Mouse (Mus musculus) adrenal gland, adult 2 months (tissue): ENCODE data around the gene Syt11. TPM values are rescaled to one million over a fixed set of nuclear protein-coding genes. Genes with fewer than 3 reads are reported as not detected.
A peak's percentile ranks its signal among the peaks of the same experiment; 100 is the strongest.
"Not testable (repeated sequence)": the region's sequence is repeated elsewhere in the genome, so short reads cannot be mapped to it uniquely, and the experiment has no call there.

Experiments
- DNase-seq: peaks from one replicate; pipeline ENCODE4 v3.0.0; 2021
- polyA plus RNA-seq: library from polyadenylated mRNA; depleted of rRNA; stranded (reverse); fragments of >200 nt; gene quantifications from 2 replicates; pipeline ENCODE4 v1.2.3, GENCODE M21; 2012; rRNA removed
- total RNA-seq, 2 experiments: library from RNA; stranded (reverse); gene quantifications; 2 replicates each; pipeline ENCODE4 v1.2.3; 2021

Gene Syt11
- total and polyA plus RNA-seq, 3 experiments: 5.1 to 15.1 (median 10.1) TPM

- no peak for DNase-seq
Observed at GRCm38 (mm10) chr3:88736556-88736955, 38.4 kb downstream of the Syt11 start.

GRCm38 (mm10) chr3:88719098-88719497, 55.9 kb downstream of the Syt11 start:
- peak; percentile 74 for DNase-seq

GRCm38 (mm10) chr3:88717831-88718230, 57.1 kb downstream of the Syt11 start:
- peak; percentile 23 for DNase-seq

GRCm38 (mm10) chr3:88717198-88717798, 57.7 kb downstream of the Syt11 start:
- DNase-seq: peak; percentile 43

GRCm38 (mm10) chr3:88716399-88717197, 58.4 kb downstream of the Syt11 start, which contains the start of gene Rit1:
Rit1 (plus strand) TSS chr3:88716838.
- peak; percentile 92 for DNase-seq

GRCm38 (mm10) chr3:88715716-88716115, 59.2 kb downstream of the Syt11 start:
- DNase-seq: not testable (repeated sequence)

- no peak for DNase-seq
Observed at GRCm38 (mm10) chr3:88714725-88715124, 60.2 kb downstream of the Syt11 start.

GRCm38 (mm10) chr3:88713709-88714108, 61.3 kb downstream of the Syt11 start:
- no peak for DNase-seq

- DNase-seq: no peak
Observed at GRCm38 (mm10) chr3:88701222-88701621, 73.7 kb downstream of the Syt11 start.

- no peak for DNase-seq
Observed at GRCm38 (mm10) chr3:88700247-88700646, 74.7 kb downstream of the Syt11 start.

- DNase-seq: no peak
Observed at GRCm38 (mm10) chr3:88698834-88699233, 76.1 kb downstream of the Syt11 start.

GRCm38 (mm10) chr3:88698051-88698450, 76.9 kb downstream of the Syt11 start:
- DNase-seq: no peak

GRCm38 (mm10) chr3:88695545-88695944, 79.4 kb downstream of the Syt11 start:
- no peak for DNase-seq

Other genes with a start within 250 kb of the Syt11 start
- 1 to 10 TPM; 2.3 to 3.2 TPM for gene Mex3a, start 242.8 kb downstream of the Syt11 start, total RNA-seq
- 1.7 and 2.1 TPM in 2 replicates for gene Mex3a, start 242.8 kb downstream of the Syt11 start, polyA plus RNA-seq
- gene Rab25, start 226.9 kb downstream of the Syt11 start, total RNA-seq: not detected
- 0.09 and 0.10 TPM in 2 replicates for gene Rab25, start 226.9 kb downstream of the Syt11 start, polyA plus RNA-seq
- 100 to 1,000 TPM; 153 to 154 TPM for gene Lamtor2, start 222.1 kb downstream of the Syt11 start, total RNA-seq
- gene Lamtor2, start 222.1 kb downstream of the Syt11 start, polyA plus RNA-seq: 107 and 117 TPM in 2 replicates
- 100 to 1,000 TPM in 1 of 2 experiments, 10 to 100 TPM in 1; 61.1 to 100 TPM for gene Ubqln4, start 221.4 kb downstream of the Syt11 start, total RNA-seq
- gene Ubqln4, start 221.4 kb downstream of the Syt11 start, polyA plus RNA-seq: 77.9 and 96.2 TPM in 2 replicates
- gene Ssr2, start 199.3 kb downstream of the Syt11 start, total RNA-seq: 100 to 1,000 TPM; 178 to 218 TPM
- 110 and 151 TPM in 2 replicates for gene Ssr2, start 199.3 kb downstream of the Syt11 start, polyA plus RNA-seq
- 10 to 100 TPM; 26.3 to 33.3 TPM for gene Arhgef2, start 169.2 kb downstream of the Syt11 start, total RNA-seq
- 35.9 and 37.5 TPM in 2 replicates for gene Arhgef2, start 169.2 kb downstream of the Syt11 start, polyA plus RNA-seq
- gene Rxfp4, start 122.0 kb downstream of the Syt11 start, total RNA-seq: not detected
- not detected in 2 replicates for gene Rxfp4, start 122.0 kb downstream of the Syt11 start, polyA plus RNA-seq
- 10 to 100 TPM; 43.2 to 67.9 TPM for gene Khdc4, start 89.4 kb downstream of the Syt11 start, total RNA-seq
- 55.7 and 61.4 TPM in 2 replicates for gene Khdc4, start 89.4 kb downstream of the Syt11 start, polyA plus RNA-seq
- 10 to 100 TPM; 49.2 to 58.9 TPM for gene Rit1, start 58.3 kb downstream of the Syt11 start, total RNA-seq
- 41.4 and 41.5 TPM in 2 replicates for gene Rit1, start 58.3 kb downstream of the Syt11 start, polyA plus RNA-seq
- 10 to 100 TPM; 25.8 to 27.4 TPM for gene Gon4l, start 60.1 kb upstream of the Syt11 start, total RNA-seq
- gene Gon4l, start 60.1 kb upstream of the Syt11 start, polyA plus RNA-seq: 9.1 and 9.7 TPM in 2 replicates
- gene Msto1, start 138.8 kb upstream of the Syt11 start, total RNA-seq: 10 to 100 TPM; 18.9 to 25.2 TPM
- gene Msto1, start 138.8 kb upstream of the Syt11 start, polyA plus RNA-seq: 28.4 and 30.2 TPM in 2 replicates
- gene Ash1l, start 175.5 kb upstream of the Syt11 start, total RNA-seq: 10 to 100 TPM; 38.3 to 57.0 TPM
- gene Ash1l, start 175.5 kb upstream of the Syt11 start, polyA plus RNA-seq: 3.9 and 4.9 TPM in 2 replicates
- gene Dap3, start 176.0 kb upstream of the Syt11 start, total RNA-seq: 100 to 1,000 TPM; 129 to 130 TPM
- gene Dap3, start 176.0 kb upstream of the Syt11 start, polyA plus RNA-seq: 26.2 and 30.4 TPM in 2 replicates